Mouse (Mus musculus) midbrain, embryonic 16.5 days (tissue): ENCODE results near the gene Bid. TPM values are rescaled to one million over a fixed set of nuclear protein-coding genes. Genes with fewer than 3 reads are reported as not detected.

Source experiments
- ATAC-seq: fragments of 200-750 bp; cut with Nextera tagmentation; 2 replicates; pipeline ENCODE4 v1.8.0; 2017; ENCODE audit warnings: moderate TSS enrichment
- H3K27ac ChIP-seq: fragments of 300-500 bp; sonication (generic); 2 replicates; pipeline ENCODE4 v1.5.1; 2014; ENCODE audit warnings: mild to moderate bottlenecking, low read length, mixed read lengths
- H3K27me3 ChIP-seq: fragments of 300-500 bp; sonication (generic); 2 replicates; pipeline ENCODE4 v1.6.1; 2014; ENCODE audit warnings: low read depth, low read length, mixed read lengths; ENCODE audit not compliant: control insufficient read depth, insufficient read depth
- H3K36me3 ChIP-seq: fragments of 300-500 bp; sonication (generic); 2 replicates; pipeline ENCODE4 v1.6.1; 2014; ENCODE audit warnings: mild to moderate bottlenecking, low read length, moderate library complexity, mixed read lengths; ENCODE audit not compliant: control insufficient read depth, insufficient read depth
- H3K4me1 ChIP-seq: fragments of 300-500 bp; sonication (generic); 2 replicates; pipeline ENCODE4 v1.6.1; 2014; ENCODE audit warnings: mild to moderate bottlenecking, low read length, mixed read lengths; ENCODE audit not compliant: control insufficient read depth, insufficient read depth
- H3K4me2 ChIP-seq: fragments of 300-500 bp; sonication (generic); 2 replicates; pipeline ENCODE4 v1.6.1; 2014; ENCODE audit warnings: mild to moderate bottlenecking, low read length, mixed read lengths
- H3K4me3 ChIP-seq: fragments of 300-500 bp; sonication (generic); 2 replicates; pipeline ENCODE4 v1.5.1; 2014; ENCODE audit warnings: low read depth, mild to moderate bottlenecking, low read length, moderate library complexity, mixed read lengths
- H3K9ac ChIP-seq: fragments of 300-500 bp; sonication (generic); 2 replicates; pipeline ENCODE4 v1.6.1; 2014; ENCODE audit warnings: low read depth, low read length, mixed read lengths
- H3K9me3 ChIP-seq: fragments of 300-500 bp; sonication (generic); replicated peaks from 2 replicates; pipeline ENCODE4 v1.6.1; 2014; ENCODE audit warnings: mild to moderate bottlenecking, low read length, mixed read lengths; ENCODE audit not compliant: control insufficient read depth, poor library complexity, severe bottlenecking
- WGBS: fragments of 180-500 bp; shearing (Covaris S2); extraction: QIAGEN DNeasy Blood & Tissue Kit; methylation state at CpG from one replicate; pipeline ENCODE4 v1.1.7; 2014; 5-methylcytosine and 5-hydroxymethylcytosine counted together
- polyA plus RNA-seq: library from polyadenylated mRNA; unstranded; fragments of >200 nt; fragmentation: Nextera tagmentation; extraction: Ambion mirVana; gene quantifications from 2 replicates; pipeline ENCODE4 v1.2.1, GENCODE M21; 2015

Gene Bid
- polyA plus RNA-seq, 1 experiment from 2014 or later: 51.5 TPM

DNA sequence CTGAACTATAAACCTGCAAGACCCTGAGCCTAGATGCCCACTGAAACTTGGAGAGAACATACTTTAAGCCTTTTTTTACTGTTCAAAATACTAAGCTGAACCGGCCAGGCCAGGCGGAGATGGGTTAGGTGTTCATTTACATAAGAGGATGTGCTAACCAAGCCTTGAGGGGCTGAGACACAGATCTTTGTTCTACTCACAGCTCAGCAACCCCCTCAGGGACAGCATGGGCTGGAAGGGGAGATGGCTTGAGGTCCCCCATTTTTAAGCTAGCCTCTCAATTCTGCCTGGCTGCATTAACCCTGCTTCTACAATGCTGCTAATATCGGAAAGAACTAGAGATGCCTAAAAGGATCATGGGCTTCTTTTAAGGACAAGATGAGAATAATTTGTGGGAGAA lies 23.1 kb upstream of the Bid start:
- Histone ChIP-seq H3K4me1 (no peaks in the 10 kb centered on the region), H3K4me2 (no peak overlapping the region), H3K9me3 (no peaks in the 10 kb centered on the region), H3K4me3 (no peak overlapping the region), H3K27me3 (no peaks in the 10 kb centered on the region), H3K27ac (no peak overlapping the region), H3K36me3 (peaks cover 7% of the 10 kb centered on the region), H3K9ac (no peak overlapping the region)
- no peak for ATAC-seq
- 87% methylated on average over 3 of the region's 3 CpGs for WGBS

DNA sequence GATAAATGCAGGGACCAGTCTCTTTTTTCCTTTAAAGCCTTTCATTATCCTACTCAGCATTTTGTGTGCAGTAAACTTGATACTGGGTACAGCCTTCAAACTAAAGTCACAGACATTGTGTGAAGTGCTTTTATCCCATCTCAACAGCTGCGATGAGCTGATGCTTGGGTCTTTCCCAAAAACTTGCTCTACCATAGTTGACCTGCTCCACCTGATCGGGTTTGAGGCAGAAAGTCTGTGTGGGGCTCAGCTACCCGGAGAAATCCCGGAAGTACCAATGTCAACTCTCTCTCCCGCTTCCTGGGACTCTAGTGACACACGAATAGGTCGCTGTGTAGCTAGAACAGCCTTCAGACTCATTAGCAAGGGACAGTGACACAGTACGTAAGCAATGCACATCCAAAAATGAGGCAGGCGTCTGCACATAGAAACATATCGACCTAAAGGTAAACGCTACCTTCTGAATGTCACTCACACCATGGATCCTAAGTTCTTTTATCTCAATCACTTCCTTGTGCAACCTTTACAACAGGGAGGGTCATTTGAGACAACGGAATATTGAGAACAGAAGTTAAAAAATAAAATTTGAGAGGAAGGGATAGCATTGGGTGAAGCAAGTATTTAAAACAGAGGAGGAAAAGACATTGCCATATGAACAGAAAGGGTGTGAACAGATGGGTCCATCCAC lies 22.3 kb upstream of the Bid start:
- Histone ChIP-seq H3K4me2 (no peak overlapping the region), H3K9ac (no peak overlapping the region), H3K36me3 (peaks cover 15% of the 10 kb centered on the region), H3K9me3 (no peaks in the 10 kb centered on the region), H3K27ac (no peak overlapping the region), H3K27me3 (no peaks in the 10 kb centered on the region), H3K4me1 (no peaks in the 10 kb centered on the region), H3K4me3 (no peak overlapping the region)
- 93% methylated on average over 12 of the region's 12 CpGs for WGBS
- no peak for ATAC-seq

DNA sequence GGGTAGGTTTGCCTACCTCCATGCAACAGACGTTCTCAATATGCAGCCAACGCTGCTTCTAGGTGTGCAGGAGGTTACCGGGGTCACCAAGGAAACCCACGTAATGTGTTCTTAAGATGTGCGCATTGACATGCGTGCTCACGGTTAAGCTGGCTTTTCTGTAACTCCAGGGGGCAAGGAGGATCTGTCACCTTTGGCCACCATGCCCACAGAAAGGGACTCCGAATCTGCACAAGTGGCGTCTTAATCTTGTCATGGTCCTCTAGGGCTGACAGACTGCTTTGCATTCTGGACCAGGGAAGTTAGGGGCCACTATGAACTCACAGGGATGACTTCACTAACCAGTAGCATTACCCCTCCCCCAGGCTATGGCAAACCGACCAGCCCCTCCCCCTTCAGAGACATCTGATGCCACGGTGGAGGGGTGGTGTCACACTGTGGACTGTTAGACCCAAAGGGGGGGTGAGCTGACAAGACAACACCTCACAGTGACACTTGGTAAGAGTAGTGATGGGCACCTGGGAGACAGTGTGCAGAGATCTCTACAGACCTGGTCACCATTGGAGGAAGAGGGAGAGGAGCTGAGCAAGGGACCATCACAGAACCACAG lies 21.5 kb upstream of the Bid start:
- no peaks in the 10 kb centered on the region for H3K27me3 ChIP-seq
- no peak overlapping the region for H3K4me2 ChIP-seq
- no peak overlapping the region for H3K4me3 ChIP-seq
- no peak overlapping the region for H3K9ac ChIP-seq
- 63% methylated on average over 11 of the region's 11 CpGs for WGBS
- ATAC-seq: no peak
- no peaks in the 10 kb centered on the region for H3K4me1 ChIP-seq
- no peaks in the 10 kb centered on the region for H3K9me3 ChIP-seq
- no peak overlapping the region for H3K27ac ChIP-seq
- peaks cover 22% of the 10 kb centered on the region for H3K36me3 ChIP-seq

DNA sequence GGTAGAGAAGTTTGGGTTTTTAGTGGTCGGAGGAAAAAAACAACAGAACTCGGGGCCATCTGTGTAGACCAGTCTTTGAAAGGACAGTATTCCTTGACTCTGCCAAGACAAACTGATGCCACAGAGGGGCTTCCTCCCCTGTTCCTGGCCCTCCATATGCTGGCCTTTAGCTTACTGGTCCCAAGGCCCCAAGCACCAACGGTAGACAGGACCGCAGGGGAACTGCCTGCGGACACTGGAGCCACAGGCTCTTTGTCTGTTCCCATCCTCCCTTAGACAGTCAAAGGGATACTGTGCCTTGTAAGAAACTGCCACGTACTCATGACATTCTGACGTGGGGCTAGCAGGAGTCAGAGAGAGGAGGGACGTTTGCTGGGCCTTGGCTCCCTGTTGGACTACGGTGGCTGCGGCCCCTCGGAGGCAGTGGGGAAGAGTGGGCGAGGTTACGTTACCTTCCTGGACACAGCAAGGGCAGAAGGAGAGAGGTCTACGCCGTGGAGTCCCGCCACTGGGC lies 20.5 kb upstream of the Bid start:
- peaks cover 29% of the 10 kb centered on the region for H3K36me3 ChIP-seq
- H3K9me3 ChIP-seq: no peaks in the 10 kb centered on the region
- ATAC-seq: no peak
- 85% methylated on average over 16 of the region's 16 CpGs for WGBS
- no peaks in the 10 kb centered on the region for H3K4me1 ChIP-seq
- no peak overlapping the region for H3K4me2 ChIP-seq
- H3K4me3 ChIP-seq: no peak overlapping the region
- no peak overlapping the region for H3K9ac ChIP-seq
- no peak overlapping the region for H3K27ac ChIP-seq
- H3K27me3 ChIP-seq: no peaks in the 10 kb centered on the region

DNA sequence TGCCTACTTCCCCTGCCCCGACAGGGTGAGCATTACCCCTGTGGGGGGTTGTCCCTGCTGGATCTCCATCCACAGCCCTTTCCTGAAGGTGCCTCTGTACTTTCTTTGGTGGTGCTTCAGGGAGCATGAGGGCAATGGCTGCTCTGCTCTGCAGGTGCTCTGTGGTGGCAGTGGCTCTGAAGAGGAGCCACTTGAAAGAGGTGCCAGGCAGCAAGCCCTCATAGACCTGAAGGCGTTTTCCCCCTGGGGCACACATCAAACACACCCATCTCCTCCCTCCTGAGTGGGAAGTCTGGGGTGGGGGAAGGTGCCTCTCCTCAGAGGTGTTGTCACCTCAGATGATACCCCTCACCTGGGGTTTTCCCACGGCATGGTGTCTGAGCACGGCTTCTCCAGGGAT lies 17.5 kb upstream of the Bid start:
- H3K36me3 ChIP-seq: peaks cover 31% of the 10 kb centered on the region
- ATAC-seq: no peak
- WGBS: 66% methylated on average over 4 of the region's 4 CpGs
- no peak overlapping the region for H3K9ac ChIP-seq
- no peaks in the 10 kb centered on the region for H3K4me1 ChIP-seq
- H3K4me3 ChIP-seq: no peak overlapping the region
- H3K9me3 ChIP-seq: no peaks in the 10 kb centered on the region
- no peaks in the 10 kb centered on the region for H3K27me3 ChIP-seq
- H3K4me2 ChIP-seq: no peak overlapping the region
- no peak overlapping the region for H3K27ac ChIP-seq

DNA sequence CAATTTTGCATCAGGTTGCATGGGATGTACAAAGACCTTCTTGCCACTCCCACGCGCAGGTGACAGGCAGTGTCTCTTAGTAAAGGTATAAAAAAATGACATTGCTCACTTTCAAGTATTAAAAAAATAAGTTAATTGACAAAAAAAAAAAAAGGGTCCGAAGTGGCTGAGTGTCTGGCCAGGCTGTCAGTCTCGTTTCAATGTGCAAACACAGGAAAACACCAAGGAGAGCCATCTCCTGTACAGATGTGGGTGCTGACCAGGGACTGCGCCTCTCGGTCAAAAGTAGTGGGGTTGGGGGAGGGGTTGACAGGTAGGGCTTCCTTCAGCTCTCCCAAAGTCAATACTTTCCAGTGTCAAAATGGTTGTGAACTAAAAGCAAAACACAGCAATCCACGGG lies 17.0 kb upstream of the Bid start:
- 88% methylated on average over 7 of the region's 7 CpGs for WGBS

DNA sequence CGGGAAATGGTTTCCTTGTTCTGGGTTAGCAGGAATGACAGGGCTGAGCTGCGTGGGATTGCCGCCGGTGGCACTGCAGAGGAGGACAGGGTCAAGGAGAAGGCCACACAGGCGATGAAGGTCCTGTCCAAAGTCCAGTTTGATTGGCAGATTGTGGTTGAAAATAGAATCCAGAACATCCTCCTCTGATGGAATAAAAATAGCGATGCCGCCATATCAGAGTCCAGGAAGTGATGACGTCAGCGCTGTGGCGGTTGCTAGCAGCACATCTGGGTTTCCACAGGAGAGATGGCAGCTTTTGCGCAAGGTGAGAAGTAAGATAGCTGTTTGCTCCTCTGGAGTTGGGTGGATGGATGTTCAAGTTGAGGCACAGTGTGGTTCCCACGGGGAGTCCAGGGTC lies 15.9 kb upstream of the Bid start:
- no peak overlapping the region for H3K4me3 ChIP-seq
- H3K27me3 ChIP-seq: no peaks in the 10 kb centered on the region
- WGBS: 96% methylated on average over 12 of the region's 12 CpGs
- H3K36me3 ChIP-seq: peaks cover 34% of the 10 kb centered on the region
- no peak overlapping the region for H3K9ac ChIP-seq
- H3K27ac ChIP-seq: no peak overlapping the region
- no peaks in the 10 kb centered on the region for H3K4me1 ChIP-seq
- no peaks in the 10 kb centered on the region for H3K9me3 ChIP-seq
- no peak for ATAC-seq
- H3K4me2 ChIP-seq: no peak overlapping the region

More for the DNA sequence above, 17.0 kb upstream of the Bid start:
- ATAC-seq: no peak
- H3K9ac ChIP-seq: no peak overlapping the region
- no peak overlapping the region for H3K4me3 ChIP-seq
- no peaks in the 10 kb centered on the region for H3K4me1 ChIP-seq
- no peak overlapping the region for H3K27ac ChIP-seq
- peaks cover 32% of the 10 kb centered on the region for H3K36me3 ChIP-seq
- no peaks in the 10 kb centered on the region for H3K9me3 ChIP-seq
- no peaks in the 10 kb centered on the region for H3K27me3 ChIP-seq
- H3K4me2 ChIP-seq: no peak overlapping the region

DNA sequence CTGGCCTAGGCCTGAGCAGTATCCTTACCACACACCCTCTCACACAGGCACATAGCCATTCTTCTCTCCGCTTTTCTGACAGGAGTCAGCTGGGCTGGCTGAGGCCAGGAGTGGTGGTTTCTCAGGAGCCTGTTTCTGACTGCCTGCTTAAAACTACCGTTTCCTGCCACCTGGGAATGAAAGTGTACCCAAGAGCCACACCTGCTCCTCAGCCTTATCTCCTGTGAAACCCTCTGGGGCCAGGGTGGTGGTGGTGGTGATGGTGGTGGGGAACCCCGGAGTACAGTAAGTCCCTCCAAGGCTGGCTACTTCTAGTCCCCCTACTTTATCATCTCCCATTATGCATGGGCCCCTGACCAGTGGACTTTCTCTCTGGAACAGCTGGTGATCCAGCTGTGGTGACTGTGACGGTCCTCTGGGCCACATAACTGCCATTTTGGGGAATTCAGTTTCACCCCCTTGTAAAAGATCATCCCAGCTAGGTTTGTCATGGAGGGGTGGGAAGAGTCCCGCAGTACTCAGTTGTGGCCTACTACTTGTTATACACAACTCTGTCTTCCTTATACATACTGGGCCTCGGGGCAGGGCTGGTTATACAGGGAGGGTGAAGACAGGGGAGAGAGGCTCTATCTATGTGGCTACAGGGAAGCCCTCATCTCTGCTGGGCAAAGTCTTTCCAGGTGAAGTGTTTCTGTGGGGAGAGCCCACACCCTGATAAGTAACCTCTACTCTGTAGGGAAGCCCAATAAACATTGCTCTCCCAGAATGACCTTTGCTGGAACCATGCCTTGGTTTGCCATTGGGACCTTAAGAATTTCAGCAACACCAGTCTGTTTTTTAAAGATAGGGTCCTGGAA lies 14.0 kb upstream of the Bid start:
- Histone ChIP-seq H3K27ac (no peak overlapping the region), H3K9me3 (no peaks in the 10 kb centered on the region), H3K27me3 (no peaks in the 10 kb centered on the region), H3K9ac (no peak overlapping the region), H3K4me1 (no peaks in the 10 kb centered on the region), H3K36me3 (peaks cover 30% of the 10 kb centered on the region), H3K4me2 (no peak overlapping the region), H3K4me3 (no peak overlapping the region)
- WGBS: 88% methylated on average over 6 of the region's 6 CpGs
- no peak for ATAC-seq

DNA sequence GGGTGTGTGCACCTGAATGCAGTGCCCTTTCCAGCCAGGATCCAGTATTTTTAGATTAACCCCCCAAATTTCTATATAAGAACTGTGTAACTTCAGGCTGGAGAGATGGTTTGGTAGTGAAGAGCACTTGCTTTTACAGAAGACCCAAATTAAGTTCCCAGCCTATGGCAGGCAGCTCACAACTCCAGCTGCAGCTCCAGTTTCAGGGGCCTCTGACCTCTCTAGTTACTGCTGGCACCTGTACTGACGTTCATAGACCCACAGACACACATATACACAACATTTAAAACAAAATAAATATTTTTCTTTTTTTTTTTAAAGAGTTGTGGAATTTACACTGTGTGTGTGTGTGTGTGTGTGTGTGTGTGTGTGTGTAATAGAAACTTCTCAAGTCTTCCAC lies 12.8 kb upstream of the Bid start:
- ATAC-seq: no peak
- Histone ChIP-seq H3K27me3 (no peaks in the 10 kb centered on the region), H3K27ac (no peak overlapping the region), H3K9ac (no peak overlapping the region), H3K36me3 (peaks cover 24% of the 10 kb centered on the region), H3K4me2 (no peak overlapping the region), H3K4me1 (no peaks in the 10 kb centered on the region), H3K4me3 (no peak overlapping the region), H3K9me3 (no peaks in the 10 kb centered on the region)
- WGBS: 73% methylated on average over 1 of the region's 1 CpGs
